Mouse (Mus musculus): ENCODE results near the gene Pde4d.

The Pde4d gene

GRCm38 (mm10) chr13:109732655-109733376, 1283.1 kb downstream of the Pde4d start:
- DNase-seq: no peak

DNA sequence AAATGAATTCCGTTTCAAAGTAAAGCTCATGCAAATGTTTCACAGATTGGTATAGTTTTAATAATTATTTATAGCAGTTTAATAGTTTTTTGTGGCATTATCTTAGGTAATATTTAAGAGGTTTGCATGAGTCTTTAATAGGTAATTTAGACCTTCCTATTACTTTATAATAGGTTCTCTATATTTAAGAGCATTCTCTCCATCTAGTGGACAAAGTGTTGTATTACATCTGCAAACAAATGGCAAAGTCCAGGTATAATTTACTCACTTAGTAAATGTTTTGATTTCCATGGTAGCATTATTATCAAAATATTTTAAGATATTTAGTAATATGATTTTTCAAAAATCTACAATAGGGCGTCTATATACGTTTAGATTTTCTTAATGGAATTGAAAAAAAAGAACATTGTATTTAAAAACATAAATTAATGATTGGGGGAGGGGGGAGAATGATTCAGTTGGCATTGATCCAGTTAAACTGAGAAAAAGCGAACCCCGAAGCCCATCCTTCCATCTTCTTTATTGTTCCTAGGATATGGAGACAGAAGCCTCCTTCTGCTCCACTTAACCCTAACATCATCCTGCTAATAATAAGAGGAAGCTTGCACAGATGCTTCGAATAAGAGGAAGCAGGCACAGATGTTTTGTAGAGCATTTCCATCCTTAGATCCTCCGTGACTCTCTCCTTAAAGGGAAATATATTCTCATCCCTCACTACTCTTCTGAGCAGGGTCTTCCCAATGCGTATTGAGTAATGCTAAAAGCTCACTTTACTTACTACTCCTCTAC, 1286.7 kb downstream of the Pde4d start:
- DNase-seq: no peak

DNA sequence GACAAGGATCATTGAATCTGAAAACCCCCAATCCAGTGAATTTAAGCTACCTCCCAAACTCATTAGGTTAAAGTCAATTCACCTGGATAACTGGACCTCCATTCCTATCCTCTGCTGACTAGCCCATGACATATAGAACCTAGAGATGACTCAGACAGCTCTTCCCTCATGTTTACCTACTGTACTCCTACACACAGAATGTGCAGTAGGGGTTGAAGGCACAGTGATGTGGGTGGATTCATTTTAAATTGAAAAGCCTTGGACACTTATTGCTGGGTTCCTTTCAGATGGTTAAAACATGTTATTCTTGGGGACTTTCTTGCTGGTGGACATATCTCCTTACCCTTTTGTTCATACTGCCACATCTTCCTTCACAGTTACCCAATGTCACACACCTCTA, 1296.7 kb downstream of the Pde4d start:
- DNase-seq: no peak

DNA sequence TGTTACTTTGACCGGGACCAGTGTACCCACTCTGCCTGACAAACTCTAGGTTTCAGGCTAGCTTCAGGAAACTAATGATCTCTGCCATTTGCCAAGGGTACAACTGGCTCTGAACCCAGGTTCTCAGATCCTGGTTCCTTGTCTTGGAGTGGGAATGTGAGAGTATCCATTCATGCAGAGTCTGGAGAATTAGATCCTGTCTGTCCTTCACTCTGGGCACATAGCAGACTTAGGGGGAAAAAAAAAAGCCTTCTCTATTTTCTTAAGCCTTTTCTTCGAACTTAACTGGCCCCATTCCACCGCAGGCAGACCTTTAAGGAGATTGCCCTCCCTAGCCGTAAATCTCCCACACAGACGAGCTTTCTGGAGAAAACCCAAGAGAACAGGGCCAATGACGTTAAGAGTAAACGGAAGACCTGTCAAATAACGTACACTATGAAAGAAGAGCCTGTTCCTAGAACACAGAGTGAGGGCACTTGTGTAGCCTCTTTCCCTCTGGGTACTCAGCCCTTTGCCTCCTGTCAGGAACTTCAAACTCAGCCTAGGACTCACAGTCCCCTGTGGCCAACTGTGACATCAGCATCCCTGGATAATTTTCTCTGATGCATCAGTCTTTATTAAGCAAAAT, 1302.6 kb downstream of the Pde4d start:
- DNase-seq: no peak

GRCm38 (mm10) chr13:109756854-109757253, 1307.1 kb downstream of the Pde4d start:
- no peak for DNase-seq

- DNase-seq: no peak
Observed at GRCm38 (mm10) chr13:109759201-109759600, 1309.5 kb downstream of the Pde4d start.

DNA sequence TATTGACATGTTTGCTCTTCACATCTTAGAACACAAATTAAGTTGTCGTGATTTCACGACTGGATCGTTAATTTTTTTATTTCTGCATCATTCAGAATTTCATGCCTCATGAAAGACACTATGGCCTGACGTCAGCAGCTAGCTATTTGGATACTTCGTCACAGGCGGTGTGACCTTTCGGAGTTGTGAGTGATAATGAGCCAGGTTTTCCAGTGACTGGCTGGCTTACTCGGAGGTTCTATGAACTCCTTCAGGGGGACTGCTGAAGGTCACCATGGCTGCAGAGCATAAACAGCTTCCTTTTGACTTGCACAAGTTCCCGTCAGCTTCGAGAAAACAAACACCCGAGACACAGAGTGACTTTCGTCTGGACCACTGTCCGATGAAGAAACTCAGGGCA, 1311.3 kb downstream of the Pde4d start:
- no peak for DNase-seq

DNA sequence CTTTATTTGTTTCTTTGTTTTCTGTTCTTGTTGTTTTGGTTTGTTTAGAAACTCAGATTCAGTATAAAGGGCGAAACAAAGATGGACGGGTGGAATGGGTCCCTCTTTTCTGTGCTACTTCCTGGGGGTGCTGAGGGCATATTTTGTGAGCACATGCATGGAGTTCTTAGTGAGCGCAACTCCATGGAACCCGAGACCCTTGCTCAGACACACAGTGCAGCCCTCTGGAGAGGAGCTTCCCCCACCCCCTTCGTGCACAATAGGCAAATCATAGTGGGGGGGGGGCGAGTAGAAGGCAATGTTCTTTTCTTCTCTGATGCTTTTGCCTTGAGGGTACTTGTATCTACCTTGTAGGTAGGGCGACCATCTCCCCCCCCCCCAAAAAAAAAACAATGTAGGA, 1325.0 kb downstream of the Pde4d start:
- no peak for DNase-seq

GRCm38 (mm10) chr13:109775197-109775596, 1325.4 kb downstream of the Pde4d start:
- no peak for DNase-seq

DNA sequence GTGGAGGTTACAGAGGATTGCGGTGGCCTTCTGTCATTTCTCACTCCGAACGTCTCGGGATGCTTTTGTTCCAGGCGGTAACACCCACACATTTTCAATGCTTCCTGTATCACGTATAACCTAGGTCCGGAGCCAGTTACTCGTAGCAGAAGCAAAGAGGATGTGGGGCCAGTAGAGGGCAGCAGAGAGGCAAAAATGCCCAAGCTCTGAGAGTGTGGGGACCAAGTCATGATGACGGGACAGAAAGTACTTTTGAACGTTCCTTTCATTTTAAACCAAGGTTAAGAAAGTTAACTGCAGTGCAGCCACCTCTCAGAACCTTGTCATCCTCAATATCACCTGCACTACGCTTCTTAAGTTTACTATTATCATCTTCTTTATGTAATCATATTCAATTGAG, 1326.4 kb downstream of the Pde4d start:
- DNase-seq: peak; percentile 82

GRCm38 (mm10) chr13:109776995-109777394, 1327.2 kb downstream of the Pde4d start:
- no peak for DNase-seq

DNA sequence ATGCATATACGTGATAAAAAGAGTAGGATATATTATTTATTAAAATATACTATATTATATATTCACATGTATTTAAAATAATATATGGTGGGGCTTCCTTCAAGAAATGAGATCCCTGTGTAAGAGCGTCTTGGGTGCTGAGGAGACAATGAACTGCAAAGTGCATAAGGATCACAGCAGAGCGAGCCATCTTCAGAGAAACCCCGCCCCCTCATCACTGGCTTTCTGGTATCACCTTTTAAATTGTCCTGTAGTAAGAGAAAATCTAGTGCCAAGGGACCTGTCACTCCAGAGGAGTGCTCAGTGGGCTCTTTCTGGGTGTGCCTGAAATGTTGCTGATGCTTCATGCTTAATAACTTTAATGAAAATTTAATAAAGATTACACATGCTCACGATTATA, 1327.7 kb downstream of the Pde4d start:
- no peak for DNase-seq

DNA sequence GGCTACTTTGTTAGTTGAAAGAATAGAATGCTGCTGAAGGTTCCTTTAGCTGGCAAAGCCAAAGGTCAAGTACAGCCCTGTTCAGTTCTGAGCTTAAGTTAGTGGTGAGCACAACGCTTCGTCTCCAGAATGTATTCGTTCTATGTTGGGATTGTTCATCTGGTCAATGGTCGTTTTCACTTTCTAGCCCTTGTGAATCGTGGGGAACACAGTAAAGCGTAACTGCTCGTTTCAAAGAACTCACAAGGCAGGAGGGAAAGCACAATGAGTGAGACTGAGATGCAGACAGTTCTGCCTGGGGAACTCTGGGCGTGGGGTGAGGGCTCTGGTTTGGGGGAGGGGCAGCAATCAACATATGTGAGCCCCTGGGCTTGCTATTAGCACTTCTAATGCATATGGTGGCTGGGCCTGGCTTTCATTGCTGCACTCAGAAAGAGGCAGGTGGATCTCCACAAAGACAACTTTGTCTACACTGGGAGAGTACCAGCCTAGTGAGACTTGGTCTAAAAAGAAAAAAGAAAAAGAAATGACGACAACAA, 1328.6 kb downstream of the Pde4d start:
- no peak for DNase-seq

DNA sequence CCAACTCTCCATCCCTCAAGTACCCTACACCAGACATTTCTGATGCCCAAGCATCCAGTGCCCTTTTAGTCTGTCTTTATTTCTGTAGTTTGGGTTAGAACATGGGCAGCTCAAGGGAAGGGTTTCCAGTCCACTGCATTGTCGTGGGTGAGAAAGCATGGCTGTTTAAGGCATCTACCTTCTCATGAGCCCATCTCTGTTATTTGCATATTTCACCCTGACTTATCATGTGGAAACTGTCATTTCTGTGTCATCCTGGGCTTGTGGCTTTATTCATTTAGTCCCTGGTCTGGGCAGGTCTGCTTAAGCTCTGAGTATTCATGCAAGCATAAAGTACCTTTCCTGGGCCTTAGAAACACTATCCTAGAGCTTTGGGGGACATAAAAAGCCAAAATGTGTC, 1331.7 kb downstream of the Pde4d start:
- no peak for DNase-seq

DNA sequence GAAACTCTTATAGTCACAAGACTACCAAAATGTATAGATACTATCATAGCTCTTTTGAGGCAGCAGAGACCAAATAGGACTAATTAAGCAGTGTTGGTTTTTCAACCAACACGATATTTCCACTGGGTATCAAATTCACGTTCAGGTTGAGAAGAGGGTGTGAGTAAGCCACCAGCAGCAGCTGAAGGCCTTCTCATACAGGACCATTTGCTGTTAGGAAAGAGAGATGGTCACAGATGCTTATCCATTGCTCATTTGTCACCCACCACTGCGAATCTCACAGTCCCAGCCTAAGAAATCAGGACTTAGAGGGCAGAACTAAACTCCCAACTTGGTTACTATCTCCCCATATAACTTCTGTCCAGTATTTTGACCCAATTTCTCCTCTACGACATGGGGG, 1338.9 kb downstream of the Pde4d start:
- no peak for DNase-seq

DNA sequence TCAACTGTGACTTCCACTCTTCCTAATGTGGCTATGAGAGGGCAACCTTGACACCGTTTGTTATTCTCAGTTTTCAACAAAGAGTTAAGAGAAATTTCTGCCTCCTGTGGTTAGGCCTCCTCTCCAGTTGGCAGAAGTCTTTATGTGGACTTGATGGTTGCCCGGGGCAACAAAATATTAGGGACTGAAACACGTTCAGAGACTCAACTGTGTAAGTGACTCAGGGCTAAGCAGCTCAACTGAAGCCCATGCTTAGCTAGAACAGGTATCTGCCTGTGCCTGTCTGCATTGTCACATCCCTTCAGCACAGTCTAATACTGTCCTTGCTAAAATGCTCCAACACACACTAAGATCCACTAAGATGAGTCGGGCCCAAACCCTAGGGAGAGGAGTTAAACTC, 1339.4 kb downstream of the Pde4d start:
- no peak for DNase-seq

DNA sequence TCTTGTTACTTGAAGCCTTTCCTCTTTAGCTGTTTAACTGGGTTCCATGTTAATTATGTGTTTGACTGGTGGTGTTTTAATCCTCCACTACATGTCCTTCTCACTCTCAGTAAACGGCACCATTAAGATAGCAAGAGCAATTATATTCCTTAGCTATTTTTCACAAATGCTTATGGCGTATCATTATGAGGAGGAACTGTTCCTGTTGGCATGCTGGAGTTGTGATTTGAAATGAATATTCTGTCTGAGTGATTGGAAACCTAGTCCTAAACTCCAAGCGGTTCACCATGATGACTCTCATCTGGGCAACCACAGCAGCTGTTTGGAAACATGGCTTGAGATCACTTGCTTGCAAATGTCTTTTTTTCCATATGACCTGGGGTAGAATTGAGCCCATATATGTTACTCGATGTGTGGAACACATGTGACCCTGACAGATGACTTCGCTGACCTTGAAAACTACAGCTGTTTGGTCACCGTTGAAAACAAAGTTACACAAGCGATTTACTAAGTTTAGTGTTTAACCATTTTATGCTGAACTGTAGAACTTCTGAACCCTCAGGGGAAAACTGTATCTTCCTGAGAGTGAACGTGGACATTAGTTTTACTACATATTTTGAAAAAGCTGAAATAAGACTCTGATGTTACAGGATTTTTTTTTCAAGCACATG, 1340.4 kb downstream of the Pde4d start:
- DNase-seq: no peak

DNA sequence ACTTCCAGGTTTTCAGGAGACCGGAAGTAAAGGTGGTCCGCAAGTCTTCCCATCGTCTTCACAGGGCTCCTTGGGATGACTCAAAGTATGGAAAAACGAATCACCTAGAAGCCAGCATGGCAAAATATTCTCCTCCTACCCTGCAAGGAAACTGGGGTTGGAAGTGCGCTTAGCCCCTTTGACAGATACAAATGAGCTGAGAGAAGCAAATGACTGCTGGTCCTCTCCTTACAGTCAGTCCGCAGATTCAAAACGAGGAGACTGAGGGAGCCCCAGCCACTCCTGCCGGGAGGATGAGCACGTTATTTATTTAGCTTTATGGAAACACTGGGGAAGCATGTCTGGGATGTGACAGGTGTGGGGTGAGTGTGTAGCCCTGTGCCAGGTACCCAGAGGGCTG, 1344.2 kb downstream of the Pde4d start:
- DNase-seq: no peak

- no peak for DNase-seq
Observed at GRCm38 (mm10) chr13:109798651-109799050, 1348.9 kb downstream of the Pde4d start.

- no peak for DNase-seq
Observed at GRCm38 (mm10) chr13:109802201-109802600, 1352.5 kb downstream of the Pde4d start.

DNA sequence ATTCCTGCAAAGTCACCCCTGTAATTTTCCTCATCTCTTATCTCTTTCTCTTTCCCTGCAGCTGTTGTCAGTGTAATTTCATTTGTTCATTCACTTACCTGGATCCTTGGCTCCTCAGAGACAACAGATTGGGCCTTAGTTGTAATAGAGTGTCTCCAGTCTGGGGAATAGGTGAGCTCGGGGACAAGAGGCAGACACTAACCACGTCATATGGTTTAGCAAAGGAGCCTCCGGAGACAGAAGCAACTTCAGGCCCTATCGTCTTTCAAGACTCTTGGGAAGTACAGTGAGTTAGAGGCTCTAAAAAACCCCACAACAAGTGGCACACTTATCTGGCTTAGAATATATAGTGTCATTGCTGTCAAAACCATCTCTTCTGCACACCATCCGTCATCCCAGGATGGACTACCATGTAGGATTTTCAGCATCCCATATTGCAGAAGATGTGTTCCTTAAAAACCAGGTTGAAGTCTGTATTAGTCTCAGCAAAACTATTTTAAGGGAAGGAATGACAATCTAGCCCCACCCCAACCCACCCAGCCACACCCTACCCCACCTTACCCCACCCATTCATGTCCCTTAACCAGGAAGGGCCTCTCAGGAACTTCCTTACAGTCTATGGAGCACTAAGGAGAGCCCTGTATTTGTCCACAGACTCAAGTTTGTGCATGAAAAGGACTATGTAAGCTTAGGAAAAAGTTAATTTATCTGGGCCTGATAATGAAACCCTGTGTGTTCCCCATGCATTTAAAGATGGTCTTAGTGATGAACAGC, 1356.6 kb downstream of the Pde4d start:
- DNase-seq: no peak

DNA sequence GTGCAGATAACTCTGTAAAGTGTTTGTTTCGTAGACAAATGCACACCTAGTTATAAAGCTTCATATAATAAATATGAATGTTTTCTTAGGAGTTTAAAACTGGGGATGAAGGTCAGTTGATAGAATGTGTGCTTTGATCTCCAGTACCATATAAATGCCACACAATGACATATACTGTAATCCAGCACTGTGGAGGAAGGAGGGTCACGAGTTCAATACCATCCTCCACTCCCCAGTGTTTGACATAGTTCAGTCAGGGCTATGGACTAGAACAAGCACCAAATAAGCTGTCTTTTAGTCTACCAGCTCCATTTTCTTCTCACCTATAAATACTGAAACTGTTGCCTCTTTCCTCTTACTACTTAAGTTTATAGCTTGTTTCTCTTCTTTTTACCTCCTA, 1357.3 kb downstream of the Pde4d start:
- DNase-seq: no peak
